Mouse (Mus musculus): ENCODE data around the gene Cavin1. TPM values are rescaled to one million over a fixed set of nuclear protein-coding genes. Genes with fewer than 3 reads are reported as not detected.
A peak's percentile ranks its signal among the peaks of the same experiment; 100 is the strongest.

Gene Cavin1
- total and polyA plus RNA-seq, 3 experiments, result 3.4 to 9.0 TPM; not detected in 1

GRCm38 (mm10) chr11:100957915-100958469, 12.7 kb downstream of the Cavin1 start:
- Histone ChIP-seq H3K9me3 (replicated peaks; ENCODE audit: insufficient read depth, low read length) (no peaks in the 10 kb centered on the region), H3K4me1 (ENCODE audit: control insufficient read depth in 1 of 2, insufficient read depth in 2 of 2, low read length in 2 of 2) (peaks cover 10 to 21% of the 10 kb centered on the region in 2 experiments), H3K36me3 (ENCODE audit: control insufficient read depth in 1 of 2, insufficient read depth in 2 of 2, low read length in 2 of 2) (peaks cover 0 to 11% of the 10 kb centered on the region in 2 experiments; a peak in 2 of 4 replicates), H3K79me2 (ENCODE audit: control insufficient read depth, insufficient read depth, low read length, poor library complexity) (no peaks in the 10 kb centered on the region), H3K27ac (ENCODE audit: control insufficient read depth, low read depth, low read length) (no peak overlapping the region), H3K4me3 (ENCODE audit: control insufficient read depth in 1 of 2, insufficient read depth in 1 of 2, low read depth in 2 of 2, low read length in 2 of 2) (no peak overlapping the region), H3K9ac (ENCODE audit: control insufficient read depth, low read depth, low read length, poor library complexity, severe bottlenecking) (no peak overlapping the region), H3K27me3 (ENCODE audit: control insufficient read depth in 1 of 2, insufficient read depth in 2 of 2, low read length in 2 of 2) (no peaks in the 10 kb centered on the region)
- TF ChIP-seq NRF1 (IDR thresholded peaks at IDR 0.05; ENCODE audit: insufficient read depth, low read depth, low read length, poor library complexity, severe bottlenecking) (no peak), KAT2A (conservative IDR thresholded peaks at IDR 0.05; ENCODE audit: low read depth, low read length) (no peak), GATA1 (IDR thresholded peaks at IDR 0.05; ENCODE audit: low read depth, low read length) (no peak), GABPA (IDR thresholded peaks at IDR 0.05; ENCODE audit: low read depth, low read length) (no peak), EP300 (IDR thresholded peaks at IDR 0.05; ENCODE audit: low read depth in 1 of 2, low read length in 2 of 2) (no peak), MYB (IDR thresholded peaks at IDR 0.05; ENCODE audit: low read depth, low read length) (no peak), ZMIZ1 (IDR thresholded peaks at IDR 0.05; ENCODE audit: low read depth, low read length) (no peak), ZKSCAN1 (IDR thresholded peaks at IDR 0.05; ENCODE audit: low read depth, low read length) (no peak), MEF2A (IDR thresholded peaks at IDR 0.05; ENCODE audit: extremely low read depth, insufficient replicate concordance, low read depth, low read length, poor library complexity, severe bottlenecking) (no peak), USF2 (IDR thresholded peaks at IDR 0.05; ENCODE audit: borderline replicate concordance in 1 of 2, insufficient read depth in 1 of 2, low read depth in 1 of 2, low read length in 2 of 2) (no peak), POLR2AphosphoS5 (IDR thresholded peaks at IDR 0.05; ENCODE audit: borderline replicate concordance, low read depth, low read length) (no peak), RAD21 (IDR thresholded peaks at IDR 0.05; ENCODE audit: low read depth, low read length) (no peak), SIN3A (IDR thresholded peaks at IDR 0.05; ENCODE audit: low read length) (no peak), USF1 (IDR thresholded peaks at IDR 0.05; ENCODE audit: low read depth, low read length) (no peak), MAZ (IDR thresholded peaks at IDR 0.05; ENCODE audit: low read depth, low read length) (no peak), ELF1 (IDR thresholded peaks at IDR 0.05; ENCODE audit: low read depth, low read length) (no peak), CHD1 (IDR thresholded peaks at IDR 0.05; ENCODE audit: low read depth, low read length) (no peak), CTCF (IDR thresholded peaks at IDR 0.05 in 2 of 3, conservative IDR thresholded peaks at IDR 0.05 in 1 of 3; ENCODE audit: control insufficient read depth in 1 of 3, insufficient read depth in 1 of 3, low read depth in 2 of 3, low read length in 3 of 3, poor library complexity in 1 of 3, severe bottlenecking in 1 of 3) (no peak), TAL1 (IDR thresholded peaks at IDR 0.05; ENCODE audit: low read length) (no peak), SMC3 (IDR thresholded peaks at IDR 0.05; ENCODE audit: low read depth, low read length) (no peak)
- DNase-seq (ENCODE audit: low read depth, low spot score), result peak; percentile 33
